Mouse (Mus musculus) spleen, adult 2 months (tissue): Measurements from ENCODE around the gene Il4i1.

Source experiments
- CTCF ChIP-seq: fragments of 200-500 bp; IDR thresholded peaks from 2 replicates; pipeline ENCODE4 v1.5.1; 2011; ENCODE audit warnings: mild to moderate bottlenecking, inconsistent platforms; ENCODE audit not compliant: insufficient read depth, insufficient read length, insufficient replicate concordance; ENCODE audit errors: extremely low read depth
- POLR2A ChIP-seq: fragments of 200-500 bp; IDR thresholded peaks from 2 replicates; pipeline ENCODE4 v1.6.1; 2011; ENCODE audit warnings: low read depth, low read length, inconsistent platforms

DNA sequence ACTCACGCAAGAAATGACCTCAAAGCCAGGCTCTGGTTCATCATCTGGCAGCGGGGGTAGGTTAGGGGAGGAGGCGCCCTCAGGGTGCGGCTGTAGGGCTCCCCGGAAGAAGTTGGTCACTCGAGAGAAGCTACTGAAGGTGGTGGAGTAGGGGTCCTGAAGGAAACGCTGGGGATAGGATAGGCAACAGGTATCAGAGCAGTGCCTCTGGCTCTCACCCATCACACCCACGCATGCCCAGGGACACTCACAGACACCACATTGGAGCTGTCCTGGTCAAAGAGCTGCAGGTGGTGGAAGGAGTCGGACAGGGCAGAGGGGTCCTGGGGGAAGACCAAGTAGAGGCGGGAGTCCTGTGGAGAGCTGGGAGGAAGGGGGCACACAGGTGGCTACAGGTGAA lies 28.8 kb downstream of the Il4i1 start:
- TF ChIP-seq CTCF, result no peak
- no peak for TF ChIP-seq POLR2A
